Mouse (Mus musculus) layer of hippocampus, postnatal 10 days (tissue): Measurements from ENCODE around the gene Ccna1. TPM values are rescaled to one million over a fixed set of nuclear protein-coding genes. Genes with fewer than 3 reads are reported as not detected.

Experiments
- DNase-seq, 2 experiments: peaks; one replicate each; pipeline ENCODE4 v3.0.0; 2021; ENCODE audit warnings: low spot score in 2 of 2
- long read RNA-seq: library from polyadenylated mRNA; stranded (forward); transcript quantifications from one replicate; pipeline ENCODE4 v2.0.0, GENCODE M21; 2023
- total RNA-seq, 2 experiments: library from RNA; stranded (reverse); gene quantifications; 2 replicates each; pipeline ENCODE4 v1.2.3; 2021

Ccna1 gene
- 1 to 10 TPM; 2.4 to 4.1 TPM for total RNA-seq
- long read RNA-seq, partial matches to known transcripts, result 0 of 2 reads
- long read RNA-seq, other reads (novel, unspliced or antisense), result 1 of 2 reads

GRCm38 (mm10) chr3:55055038-55055746 is at the start of gene Ccna1:
TSS of gene Ccna1 (minus strand) at chr3:55055501.
- peak; percentile 62 to 75 for DNase-seq

- DNase-seq, result no peak
These were observed 45.8 kb upstream of the Ccna1 start for GRCm38 (mm10) chr3:55101092-55101491.

- no peak for DNase-seq
These were observed 43.7 kb upstream of the Ccna1 start for GRCm38 (mm10) chr3:55098990-55099389.

GRCm38 (mm10) chr3:55098014-55098413 is 42.7 kb upstream of the Ccna1 start:
- no peak for DNase-seq

GRCm38 (mm10) chr3:55097186-55097585 is 41.9 kb upstream of the Ccna1 start:
- DNase-seq, result no peak

GRCm38 (mm10) chr3:55096655-55097005 is 41.3 kb upstream of the Ccna1 start:
- no peak for DNase-seq

- DNase-seq, result peak in 1 of 2 experiments; percentile 55
These were observed 40.8 kb upstream of the Ccna1 start for GRCm38 (mm10) chr3:55095968-55096654.

GRCm38 (mm10) chr3:55093161-55093560 is 37.9 kb upstream of the Ccna1 start:
- DNase-seq, result no peak

GRCm38 (mm10) chr3:55089291-55089690 is 34.0 kb upstream of the Ccna1 start:
- DNase-seq, result no peak

GRCm38 (mm10) chr3:55088843-55089242 is 33.5 kb upstream of the Ccna1 start:
- DNase-seq, result no peak

- DNase-seq, result no peak
These were observed 33.1 kb upstream of the Ccna1 start for GRCm38 (mm10) chr3:55088359-55088758.

GRCm38 (mm10) chr3:55087360-55087759 is 32.1 kb upstream of the Ccna1 start:
- DNase-seq, result no peak

- DNase-seq, result no peak
These were observed 31.6 kb upstream of the Ccna1 start for GRCm38 (mm10) chr3:55086948-55087347.

GRCm38 (mm10) chr3:55085716-55086115 is 30.4 kb upstream of the Ccna1 start:
- no peak for DNase-seq

GRCm38 (mm10) chr3:55084781-55085180 is 29.5 kb upstream of the Ccna1 start:
- DNase-seq, result no peak

- DNase-seq, result peak; percentile 85 to 87
These were observed 24.8 kb upstream of the Ccna1 start for GRCm38 (mm10) chr3:55080055-55080454.

GRCm38 (mm10) chr3:55079619-55080018 is 24.3 kb upstream of the Ccna1 start:
- no peak for DNase-seq

- DNase-seq, result no peak
These were observed 22.9 kb upstream of the Ccna1 start for GRCm38 (mm10) chr3:55078233-55078632.

GRCm38 (mm10) chr3:55075294-55075648 is 20.0 kb upstream of the Ccna1 start:
- peak; percentile 36 to 52 for DNase-seq

- no peak for DNase-seq
These were observed 19.4 kb upstream of the Ccna1 start for GRCm38 (mm10) chr3:55074576-55075293.

GRCm38 (mm10) chr3:55067791-55068434 is 12.6 kb upstream of the Ccna1 start:
- no peak for DNase-seq

GRCm38 (mm10) chr3:55066666-55067023 is 11.3 kb upstream of the Ccna1 start:
- DNase-seq, result no peak
